Mouse (Mus musculus): ENCODE data around the gene Sympk. TPM values are rescaled to one million over a fixed set of nuclear protein-coding genes. Genes with fewer than 3 reads are reported as not detected.

The Sympk gene
- polyA plus RNA-seq, 1 experiment = 97.6 TPM

- TF ChIP-seq CTCF (IDR thresholded peaks at IDR 0.05; ENCODE audit: borderline replicate concordance, extremely low read depth, insufficient read depth, insufficient read length) (no peak), POLR2A (IDR thresholded peaks at IDR 0.05; ENCODE audit: borderline replicate concordance, extremely low read depth, insufficient read depth, insufficient read length, poor library complexity, severe bottlenecking) (no peak)
- DNase-seq (ENCODE audit: low read depth) = no peak
Observed at GRCm38 (mm10) chr7:19096421-19096976, 72.3 kb downstream of the Sympk start.

GRCm38 (mm10) chr7:19097217-19097616 lies 73.0 kb downstream of the Sympk start:
- no peak for DNase-seq (ENCODE audit: low read depth)
- TF ChIP-seq POLR2A (IDR thresholded peaks at IDR 0.05; ENCODE audit: borderline replicate concordance, extremely low read depth, insufficient read depth, insufficient read length, poor library complexity, severe bottlenecking) (no peak), CTCF (IDR thresholded peaks at IDR 0.05; ENCODE audit: borderline replicate concordance, extremely low read depth, insufficient read depth, insufficient read length) (no peak)

GRCm38 (mm10) chr7:19097863-19098262 lies 73.7 kb downstream of the Sympk start:
- no peak for DNase-seq (ENCODE audit: low read depth)
- TF ChIP-seq CTCF (IDR thresholded peaks at IDR 0.05; ENCODE audit: borderline replicate concordance, extremely low read depth, insufficient read depth, insufficient read length) (no peak), POLR2A (IDR thresholded peaks at IDR 0.05; ENCODE audit: borderline replicate concordance, extremely low read depth, insufficient read depth, insufficient read length, poor library complexity, severe bottlenecking) (no peak)

- no peak for DNase-seq (ENCODE audit: low read depth)
- TF ChIP-seq POLR2A (IDR thresholded peaks at IDR 0.05; ENCODE audit: borderline replicate concordance, extremely low read depth, insufficient read depth, insufficient read length, poor library complexity, severe bottlenecking) (no peak), CTCF (IDR thresholded peaks at IDR 0.05; ENCODE audit: borderline replicate concordance, extremely low read depth, insufficient read depth, insufficient read length) (no peak)
Observed at GRCm38 (mm10) chr7:19098811-19099210, 74.6 kb downstream of the Sympk start.

- DNase-seq (ENCODE audit: low read depth) = no peak
- TF ChIP-seq CTCF (IDR thresholded peaks at IDR 0.05; ENCODE audit: borderline replicate concordance, extremely low read depth, insufficient read depth, insufficient read length) (no peak), POLR2A (IDR thresholded peaks at IDR 0.05; ENCODE audit: borderline replicate concordance, extremely low read depth, insufficient read depth, insufficient read length, poor library complexity, severe bottlenecking) (no peak)
Observed at GRCm38 (mm10) chr7:19100290-19100689, 76.1 kb downstream of the Sympk start.

- no peak for DNase-seq (ENCODE audit: low read depth)
- TF ChIP-seq CTCF (IDR thresholded peaks at IDR 0.05; ENCODE audit: borderline replicate concordance, extremely low read depth, insufficient read depth, insufficient read length) = no peak
- no peak for TF ChIP-seq POLR2A (IDR thresholded peaks at IDR 0.05; ENCODE audit: borderline replicate concordance, extremely low read depth, insufficient read depth, insufficient read length, poor library complexity, severe bottlenecking)
Observed at GRCm38 (mm10) chr7:19103741-19104140, 79.6 kb downstream of the Sympk start.

Other genes with a start within 250 kb of the Sympk start
- 0.07 TPM in 1 of 2 replicates, not detected in the other for gene Psg19, start 225.9 kb upstream of the Sympk start, polyA plus RNA-seq (2012; rRNA removed)
- 0.16 and 0.19 TPM in 2 replicates for gene Psg17, start 202.8 kb upstream of the Sympk start, polyA plus RNA-seq (2012; rRNA removed)
- gene Mill2, start 184.4 kb upstream of the Sympk start, polyA plus RNA-seq (2012; rRNA removed) = 0.57 and 0.98 TPM in 2 replicates
- gene Pglyrp1, start 153.0 kb upstream of the Sympk start, polyA plus RNA-seq (2012; rRNA removed) = 8.3 and 8.5 TPM in 2 replicates
- gene Ccdc61, start 114.0 kb upstream of the Sympk start, polyA plus RNA-seq (2012; rRNA removed) = 26.5 and 33.3 TPM in 2 replicates
- gene Nova2, start 98.5 kb upstream of the Sympk start, polyA plus RNA-seq (2012; rRNA removed) = 20.7 and 52.7 TPM in 2 replicates
- gene Nanos2, start 37.0 kb upstream of the Sympk start, polyA plus RNA-seq (2012; rRNA removed) = 2.1 and 2.7 TPM in 2 replicates
- gene Mypop, start 33.1 kb upstream of the Sympk start, polyA plus RNA-seq (2012; rRNA removed) = 14.2 and 16.1 TPM in 2 replicates
- 48.9 and 54.6 TPM in 2 replicates for gene Irf2bp1, start 20.3 kb upstream of the Sympk start, polyA plus RNA-seq (2012; rRNA removed)
- not detected in 2 replicates for gene Foxa3, start 839 bp upstream of the Sympk start, polyA plus RNA-seq (2012; rRNA removed)
- gene Rsph6a, start 30.3 kb downstream of the Sympk start, polyA plus RNA-seq (2012; rRNA removed) = 0.07 TPM in 1 of 2 replicates, not detected in the other
- gene Dmwd, start 51.9 kb downstream of the Sympk start, polyA plus RNA-seq (2012; rRNA removed) = 178 and 209 TPM in 2 replicates
- gene Dmpk, start 59.5 kb downstream of the Sympk start, polyA plus RNA-seq (2012; rRNA removed) = 67.1 and 74.8 TPM in 2 replicates
- 16.3 and 27.6 TPM in 2 replicates for gene Six5, start 70.2 kb downstream of the Sympk start, polyA plus RNA-seq (2012; rRNA removed)
- 5.2 and 5.9 TPM in 2 replicates for gene Gm4969, start 94.0 kb downstream of the Sympk start, polyA plus RNA-seq (2012; rRNA removed)
- 15.9 and 18.1 TPM in 2 replicates for gene Fbxo46, start 95.5 kb downstream of the Sympk start, polyA plus RNA-seq (2012; rRNA removed)
- 18.3 and 20.8 TPM in 2 replicates for gene Qpctl, start 124.9 kb downstream of the Sympk start, polyA plus RNA-seq (2012; rRNA removed)
- gene Snrpd2, start 125.3 kb downstream of the Sympk start, polyA plus RNA-seq (2012; rRNA removed) = 95.5 and 107 TPM in 2 replicates
- 9.6 and 24.5 TPM in 2 replicates for gene Gipr, start 141.8 kb downstream of the Sympk start, polyA plus RNA-seq (2012; rRNA removed)
- gene Eml2, start 152.0 kb downstream of the Sympk start, polyA plus RNA-seq (2012; rRNA removed) = 42.4 and 48.3 TPM in 2 replicates
- 4.7 and 5.3 TPM in 2 replicates for gene Gpr4, start 188.2 kb downstream of the Sympk start, polyA plus RNA-seq (2012; rRNA removed)
- gene Opa3, start 204.0 kb downstream of the Sympk start, polyA plus RNA-seq (2012; rRNA removed) = 31.1 and 33.3 TPM in 2 replicates
- 66.4 and 89.0 TPM in 2 replicates for gene Vasp, start 247.4 kb downstream of the Sympk start, polyA plus RNA-seq (2012; rRNA removed)

All from brain, embryonic 14.5 days (tissue).